Mouse (Mus musculus): Measurements from ENCODE around the gene H1foo. TPM values are rescaled to one million over a fixed set of nuclear protein-coding genes. Genes with fewer than 3 reads are reported as not detected.

H1foo gene
- polyA plus RNA-seq, 1 experiment from 2014 or later: not detected

- no peak overlapping the region for H3K4me2 ChIP-seq (ENCODE audit: low read length)
- no peak for ATAC-seq (ENCODE audit: insufficient number of reproducible peaks, insufficient read depth, low FRiP score, low read depth)
- H3K36me3 ChIP-seq (ENCODE audit: control insufficient read depth, insufficient read depth, low read length): peaks cover 13% of the 10 kb centered on the region; the same call in 1 of the 2 replicates
- H3K9ac ChIP-seq (ENCODE audit: low read length): no peak overlapping the region
- H3K27ac ChIP-seq (replicated peaks in 1 of 2; ENCODE audit: control insufficient read depth in 1 of 2, insufficient read depth in 1 of 2, low read depth in 2 of 2, low read length in 2 of 2): peak overlapping the region; percentile 56 to 60
- 76% methylated on average over 6 of the region's 6 CpGs for WGBS
- no peaks in the 10 kb centered on the region for H3K27me3 ChIP-seq (ENCODE audit: control insufficient read depth, insufficient read depth, low read length)
- no peak overlapping the region for H3K4me3 ChIP-seq (ENCODE audit: control insufficient read depth in 1 of 2, insufficient read depth in 1 of 2, low read depth in 1 of 2, low read length in 2 of 2)
- peaks cover 26 to 32% of the 10 kb centered on the region in 2 experiments for H3K4me1 ChIP-seq (ENCODE audit: control insufficient read depth in 2 of 2, insufficient read depth in 2 of 2, low read length in 2 of 2)
- no peaks in the 10 kb centered on the region for H3K9me3 ChIP-seq (ENCODE audit: control insufficient read depth, low read length)
Observed at GRCm38 (mm10) chr6:115905568-115905967, 39.2 kb upstream of the H1foo start.

DNA sequence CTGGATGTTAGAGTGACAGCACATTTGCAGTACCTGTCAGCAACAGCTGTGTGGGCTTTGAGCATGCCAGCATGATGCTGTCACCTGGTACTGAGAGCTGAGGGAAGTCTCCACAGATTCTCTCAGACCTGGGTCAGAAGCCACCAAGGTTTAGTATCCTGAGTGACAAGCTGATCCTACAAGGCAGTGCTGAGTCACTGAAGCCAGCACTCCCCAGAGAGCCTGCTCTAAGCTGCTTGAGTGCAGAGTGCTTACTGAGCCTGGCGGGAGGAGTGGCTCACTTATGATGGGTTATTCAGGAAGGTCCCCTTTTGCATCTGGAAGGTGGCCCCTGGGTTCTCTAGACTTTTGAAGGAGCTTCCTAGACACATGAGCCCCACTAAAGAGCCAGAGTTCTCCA is 38.3 kb upstream of the H1foo start:
- Histone ChIP-seq H3K27me3 (ENCODE audit: control insufficient read depth, insufficient read depth, low read length) (no peaks in the 10 kb centered on the region), H3K27ac (replicated peaks in 1 of 2; ENCODE audit: control insufficient read depth in 1 of 2, insufficient read depth in 1 of 2, low read depth in 2 of 2, low read length in 2 of 2) (0 out of 4 replicates have a peak overlapping the region, but pooled peaks of 1 of the 2 experiments have one; percentile 31)
- WGBS: 53% methylated on average over 1 of the region's 1 CpGs

DNA sequence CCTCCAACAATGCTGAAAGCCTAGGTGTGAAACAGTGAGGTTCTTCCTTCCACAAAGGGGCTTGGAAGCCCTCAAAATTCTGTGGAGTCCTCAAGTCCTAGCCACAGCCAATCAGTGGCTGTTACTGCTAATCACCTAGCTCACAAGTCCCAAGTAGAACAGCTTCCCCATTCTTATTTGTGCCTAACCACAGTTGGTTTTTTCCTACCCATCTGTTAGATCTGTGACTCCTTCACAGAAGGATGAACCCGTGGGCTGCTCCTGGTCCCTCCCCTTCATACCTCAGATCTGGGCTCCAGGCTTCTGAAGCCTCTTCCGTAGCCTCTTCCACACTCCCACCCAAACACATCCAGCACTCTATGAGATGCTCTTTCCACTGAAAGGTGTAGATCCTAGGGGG is 37.9 kb upstream of the H1foo start:
- H3K9me3 ChIP-seq (ENCODE audit: control insufficient read depth, low read length): no peaks in the 10 kb centered on the region
- peaks cover 13% of the 10 kb centered on the region; the same call in 1 of the 2 replicates for H3K36me3 ChIP-seq (ENCODE audit: control insufficient read depth, insufficient read depth, low read length)
- no peak overlapping the region for H3K4me2 ChIP-seq (ENCODE audit: low read length)
- no peak for ATAC-seq (ENCODE audit: insufficient number of reproducible peaks, insufficient read depth, low FRiP score, low read depth)
- 0 out of 4 replicates have a peak overlapping the region, but pooled peaks of 1 of the 2 experiments have one; percentile 31 for H3K27ac ChIP-seq (replicated peaks in 1 of 2; ENCODE audit: control insufficient read depth in 1 of 2, insufficient read depth in 1 of 2, low read depth in 2 of 2, low read length in 2 of 2)
- H3K27me3 ChIP-seq (ENCODE audit: control insufficient read depth, insufficient read depth, low read length): no peaks in the 10 kb centered on the region
- peaks cover 32 to 34% of the 10 kb centered on the region in 2 experiments for H3K4me1 ChIP-seq (ENCODE audit: control insufficient read depth in 2 of 2, insufficient read depth in 2 of 2, low read length in 2 of 2)
- no peak overlapping the region for H3K9ac ChIP-seq (ENCODE audit: low read length)
- no peak overlapping the region for H3K4me3 ChIP-seq (ENCODE audit: control insufficient read depth in 1 of 2, insufficient read depth in 1 of 2, low read depth in 1 of 2, low read length in 2 of 2)
- 66% methylated on average over 2 of the region's 2 CpGs for WGBS

More for the DNA sequence above, 38.3 kb upstream of the H1foo start:
- H3K4me2 ChIP-seq (ENCODE audit: low read length): no peak overlapping the region
- no peaks in the 10 kb centered on the region for H3K9me3 ChIP-seq (ENCODE audit: control insufficient read depth, low read length)
- no peak for ATAC-seq (ENCODE audit: insufficient number of reproducible peaks, insufficient read depth, low FRiP score, low read depth)
- peaks cover 13% of the 10 kb centered on the region; the same call in 1 of the 2 replicates for H3K36me3 ChIP-seq (ENCODE audit: control insufficient read depth, insufficient read depth, low read length)
- peaks cover 32 to 33% of the 10 kb centered on the region in 2 experiments for H3K4me1 ChIP-seq (ENCODE audit: control insufficient read depth in 2 of 2, insufficient read depth in 2 of 2, low read length in 2 of 2)
- H3K4me3 ChIP-seq (ENCODE audit: control insufficient read depth in 1 of 2, insufficient read depth in 1 of 2, low read depth in 1 of 2, low read length in 2 of 2): no peak overlapping the region
- no peak overlapping the region for H3K9ac ChIP-seq (ENCODE audit: low read length)

DNA sequence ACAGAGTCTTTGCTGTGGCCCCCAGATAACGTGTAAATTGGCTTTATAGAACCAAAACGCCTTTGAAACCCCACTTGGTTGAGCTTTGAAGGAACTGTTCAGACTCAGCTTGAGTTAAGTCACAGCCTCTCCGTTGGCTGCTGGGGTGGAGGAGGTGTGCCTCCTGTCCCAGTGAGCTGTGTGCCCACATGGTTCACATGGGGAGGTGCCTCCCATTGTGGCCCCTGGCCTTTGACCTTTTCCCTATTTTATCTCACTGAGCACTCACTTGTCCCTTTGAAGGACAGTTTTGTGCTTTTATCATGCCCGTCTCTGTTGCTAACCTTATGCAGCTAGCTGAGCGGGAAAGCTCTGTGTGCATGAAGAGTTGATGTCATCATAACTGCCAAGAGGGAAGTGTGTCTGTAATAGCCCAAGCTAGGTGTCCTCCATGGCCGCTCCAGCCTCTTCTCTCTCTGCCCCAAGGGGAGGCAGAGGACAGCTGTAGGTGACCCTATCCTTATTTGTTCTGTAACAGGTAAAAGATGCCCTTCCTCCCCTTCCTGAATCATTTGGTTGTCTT is 36.2 kb upstream of the H1foo start:
- peak overlapping the region in 1 of 2 experiments; percentile 62; a peak in 2 of 4 replicates for H3K27ac ChIP-seq (replicated peaks in 1 of 2; ENCODE audit: control insufficient read depth in 1 of 2, insufficient read depth in 1 of 2, low read depth in 2 of 2, low read length in 2 of 2)
- H3K9ac ChIP-seq (ENCODE audit: low read length): no peak overlapping the region
- H3K4me1 ChIP-seq (ENCODE audit: control insufficient read depth in 2 of 2, insufficient read depth in 2 of 2, low read length in 2 of 2): peaks cover 37 to 43% of the 10 kb centered on the region in 2 experiments
- ATAC-seq (ENCODE audit: insufficient number of reproducible peaks, insufficient read depth, low FRiP score, low read depth): no peak
- peaks cover 13% of the 10 kb centered on the region; the same call in 1 of the 2 replicates for H3K36me3 ChIP-seq (ENCODE audit: control insufficient read depth, insufficient read depth, low read length)
- no peaks in the 10 kb centered on the region for H3K27me3 ChIP-seq (ENCODE audit: control insufficient read depth, insufficient read depth, low read length)
- H3K4me2 ChIP-seq (ENCODE audit: low read length): no peak overlapping the region
- no peaks in the 10 kb centered on the region for H3K9me3 ChIP-seq (ENCODE audit: control insufficient read depth, low read length)
- WGBS: 28% methylated on average over 6 of the region's 6 CpGs
- H3K4me3 ChIP-seq (ENCODE audit: control insufficient read depth in 1 of 2, insufficient read depth in 1 of 2, low read depth in 1 of 2, low read length in 2 of 2): no peak overlapping the region

GRCm38 (mm10) chr6:115909052-115909451 is 35.7 kb upstream of the H1foo start:
- Histone ChIP-seq H3K27ac (replicated peaks in 1 of 2; ENCODE audit: control insufficient read depth in 1 of 2, insufficient read depth in 1 of 2, low read depth in 2 of 2, low read length in 2 of 2) (peak overlapping the region; percentile 14 to 62; a peak in 3 of 4 replicates), H3K27me3 (ENCODE audit: control insufficient read depth, insufficient read depth, low read length) (no peaks in the 10 kb centered on the region), H3K9ac (ENCODE audit: low read length) (peak overlapping the region; percentile 38), H3K4me2 (ENCODE audit: low read length) (no peak overlapping the region), H3K9me3 (ENCODE audit: control insufficient read depth, low read length) (no peaks in the 10 kb centered on the region), H3K4me3 (ENCODE audit: control insufficient read depth in 1 of 2, insufficient read depth in 1 of 2, low read depth in 1 of 2, low read length in 2 of 2) (no peak overlapping the region), H3K4me1 (ENCODE audit: control insufficient read depth in 2 of 2, insufficient read depth in 2 of 2, low read length in 2 of 2) (peaks cover 38 to 44% of the 10 kb centered on the region in 2 experiments), H3K36me3 (ENCODE audit: control insufficient read depth, insufficient read depth, low read length) (peaks cover 9% of the 10 kb centered on the region; the same call in 1 of the 2 replicates)
- 67% methylated on average over 3 of the region's 3 CpGs for WGBS
- ATAC-seq (ENCODE audit: insufficient number of reproducible peaks, insufficient read depth, low FRiP score, low read depth): no peak

DNA sequence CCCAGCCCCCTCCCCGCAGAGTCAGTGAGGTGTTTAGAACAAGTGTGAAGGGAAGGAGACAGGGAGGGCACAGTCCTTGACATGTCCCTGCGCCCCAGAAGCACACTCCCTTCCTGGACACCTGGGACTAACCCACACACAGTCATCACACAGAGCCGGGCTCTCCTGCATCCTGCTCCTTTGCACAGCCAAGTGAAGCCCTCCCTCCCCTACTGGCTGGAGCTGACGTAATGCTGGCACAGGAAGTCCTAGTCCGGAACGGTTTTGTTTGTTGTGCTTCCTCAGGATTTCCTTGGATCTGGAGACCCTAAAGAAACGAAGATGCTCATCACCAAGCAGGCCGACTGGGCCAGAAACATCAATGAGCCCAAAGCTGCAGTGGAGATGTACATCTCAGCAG is 34.8 kb upstream of the H1foo start:
- 48% methylated on average over 8 of the region's 8 CpGs for WGBS
- peak overlapping the region; percentile 64 to 66; a peak in 3 of 4 replicates for H3K27ac ChIP-seq (replicated peaks in 1 of 2; ENCODE audit: control insufficient read depth in 1 of 2, insufficient read depth in 1 of 2, low read depth in 2 of 2, low read length in 2 of 2)
- no peaks in the 10 kb centered on the region for H3K9me3 ChIP-seq (ENCODE audit: control insufficient read depth, low read length)
- peak overlapping the region; percentile 11; the same call in 1 of the 2 replicates for H3K9ac ChIP-seq (ENCODE audit: low read length)
- H3K4me1 ChIP-seq (ENCODE audit: control insufficient read depth in 2 of 2, insufficient read depth in 2 of 2, low read length in 2 of 2): peaks cover 46 to 53% of the 10 kb centered on the region in 2 experiments
- no peak overlapping the region for H3K4me3 ChIP-seq (ENCODE audit: control insufficient read depth in 1 of 2, insufficient read depth in 1 of 2, low read depth in 1 of 2, low read length in 2 of 2)
- peaks cover 7% of the 10 kb centered on the region; the same call in 1 of the 2 replicates for H3K36me3 ChIP-seq (ENCODE audit: control insufficient read depth, insufficient read depth, low read length)
- peak; percentile 66 for ATAC-seq (ENCODE audit: insufficient number of reproducible peaks, insufficient read depth, low FRiP score, low read depth)
- H3K4me2 ChIP-seq (ENCODE audit: low read length): 0 out of 2 replicates have a peak overlapping the region, but pooled peaks have one; percentile 16
- H3K27me3 ChIP-seq (ENCODE audit: control insufficient read depth, insufficient read depth, low read length): no peaks in the 10 kb centered on the region

- ATAC-seq (ENCODE audit: insufficient number of reproducible peaks, insufficient read depth, low FRiP score, low read depth): no peak
- peaks cover 62 to 71% of the 10 kb centered on the region in 2 experiments for H3K4me1 ChIP-seq (ENCODE audit: control insufficient read depth in 2 of 2, insufficient read depth in 2 of 2, low read length in 2 of 2)
- H3K4me2 ChIP-seq (ENCODE audit: low read length): no peak overlapping the region
- WGBS: 63% methylated on average over 6 of the region's 6 CpGs
- H3K4me3 ChIP-seq (ENCODE audit: control insufficient read depth in 1 of 2, insufficient read depth in 1 of 2, low read depth in 1 of 2, low read length in 2 of 2): no peak overlapping the region
- peak overlapping the region; percentile 13; the same call in 1 of the 2 replicates for H3K9ac ChIP-seq (ENCODE audit: low read length)
- H3K9me3 ChIP-seq (ENCODE audit: control insufficient read depth, low read length): no peaks in the 10 kb centered on the region
- 0 out of 2 replicates have a peak, but pooled peaks cover 4% of the 10 kb centered on the region for H3K36me3 ChIP-seq (ENCODE audit: control insufficient read depth, insufficient read depth, low read length)
- H3K27ac ChIP-seq (replicated peaks in 1 of 2; ENCODE audit: control insufficient read depth in 1 of 2, insufficient read depth in 1 of 2, low read depth in 2 of 2, low read length in 2 of 2): peak overlapping the region; percentile 23 to 61; a peak in 3 of 4 replicates
- no peaks in the 10 kb centered on the region for H3K27me3 ChIP-seq (ENCODE audit: control insufficient read depth, insufficient read depth, low read length)
Observed at GRCm38 (mm10) chr6:115911763-115912162, 33.0 kb upstream of the H1foo start.

Measured in heart, embryonic 14.5 days (tissue).